Mouse (Mus musculus) CH12.LX (cell line): Measurements from ENCODE around the gene Bicdl2.

Experiments
- CHD2 ChIP-seq: IDR thresholded peaks from 2 replicates; pipeline ENCODE4 v1.6.1; 2011; ENCODE audit warnings: low read length, improper control_type of control experiment
- CTCF ChIP-seq, 2 experiments: IDR thresholded peaks in 1 of 2; conservative IDR thresholded peaks in 1 of 2; 2 replicates each; pipeline ENCODE4 v1.5.1; 2011 to 2012; ENCODE audit warnings: low read depth in 2 of 2, low read length in 2 of 2, improper control_type of control experiment in 1 of 2, inconsistent platforms in 1 of 2, mild to moderate bottlenecking in 1 of 2, moderate library complexity in 1 of 2
- NELFE ChIP-seq: IDR thresholded peaks from 2 replicates; pipeline ENCODE4 v1.6.1; 2011; ENCODE audit warnings: low read depth, low read length, improper control_type of control experiment
- TCF12 ChIP-seq: IDR thresholded peaks from 2 replicates; pipeline ENCODE4 v1.6.1; 2014; ENCODE audit warnings: low read depth, mild to moderate bottlenecking, inconsistent platforms, low read length, improper control_type of control experiment

- TF ChIP-seq TCF12 (peak; percentile 84), NELFE (peak; percentile 79), CTCF (conservative IDR thresholded peaks at IDR 0.05 in 1 of 2, IDR thresholded peaks at IDR 0.05 in 1 of 2; ENCODE audit: low read depth in 2 of 2, low read length in 2 of 2) (no peak), CHD2 (no peak)
These were observed 17.0 kb downstream of the Bicdl2 start, which contains the start of gene Tnfrsf12a for GRCm38 (mm10) chr17:23677236-23677679.
